Mouse (Mus musculus) gastrocnemius, adult 2 months (tissue): ENCODE results near the gene Sec16b. TPM values are rescaled to one million over a fixed set of nuclear protein-coding genes. Genes with fewer than 3 reads are reported as not detected.

ENCODE experiments used
- DNase-seq: peaks from one replicate; pipeline ENCODE4 v3.0.0; 2022
- H3K27ac ChIP-seq: fragments of 200-600 bp; 2 replicates; pipeline ENCODE4 v1.8.1; 2022; ENCODE audit warnings: mild to moderate bottlenecking
- H3K4me3 ChIP-seq: fragments of 200-600 bp; 2 replicates; pipeline ENCODE4 v1.8.1; 2022; ENCODE audit warnings: mild to moderate bottlenecking, moderate library complexity
- CTCF ChIP-seq: fragments of 200-600 bp; IDR thresholded peaks from 2 replicates; pipeline ENCODE4 v1.8.1; 2022; ENCODE audit warnings: antibody characterized with exemption, mild to moderate bottlenecking, moderate library complexity
- intact Hi-C: fragments of 180-260 bp; cut with DNase I; formaldehyde crosslinking; loops from one replicate; pipeline ENCODE4 v1.15.1; 2025
- total RNA-seq, 2 experiments: library from RNA; stranded (reverse); gene quantifications; 2 replicates each; pipeline ENCODE4 v1.2.3; 2021

Sec16b gene
- total RNA-seq, 2 experiments from 2014 or later = 0.66 to 1.1 TPM

DNA sequence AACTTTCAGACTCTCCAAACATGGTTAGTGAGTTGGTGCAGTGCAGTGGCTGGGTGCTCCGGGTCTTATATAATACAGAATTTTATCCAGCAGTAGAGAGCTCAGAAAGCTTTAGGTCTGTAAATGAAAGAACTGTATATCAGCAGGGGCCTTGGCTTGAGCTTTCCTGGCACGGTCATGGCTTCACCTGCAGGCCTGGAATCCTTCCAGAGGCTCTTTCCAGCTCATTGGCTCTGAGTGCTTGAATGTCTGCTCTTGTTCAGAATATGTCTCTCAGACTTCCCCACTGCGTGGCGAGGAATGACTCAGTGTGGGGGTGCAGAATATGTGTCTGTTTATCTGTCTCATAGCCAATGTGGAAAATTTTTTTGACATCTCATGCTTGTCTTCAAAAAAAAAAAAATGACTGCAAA, 11.6 kb downstream of the Sec16b start:
- DNase-seq = peak; percentile 34
- no peak for TF ChIP-seq CTCF
- intact Hi-C loops = no loop called here
- H3K27ac ChIP-seq = 0 out of 2 replicates have a peak overlapping the region, but pooled peaks have one; percentile 6
- no peak overlapping the region for H3K4me3 ChIP-seq

DNA sequence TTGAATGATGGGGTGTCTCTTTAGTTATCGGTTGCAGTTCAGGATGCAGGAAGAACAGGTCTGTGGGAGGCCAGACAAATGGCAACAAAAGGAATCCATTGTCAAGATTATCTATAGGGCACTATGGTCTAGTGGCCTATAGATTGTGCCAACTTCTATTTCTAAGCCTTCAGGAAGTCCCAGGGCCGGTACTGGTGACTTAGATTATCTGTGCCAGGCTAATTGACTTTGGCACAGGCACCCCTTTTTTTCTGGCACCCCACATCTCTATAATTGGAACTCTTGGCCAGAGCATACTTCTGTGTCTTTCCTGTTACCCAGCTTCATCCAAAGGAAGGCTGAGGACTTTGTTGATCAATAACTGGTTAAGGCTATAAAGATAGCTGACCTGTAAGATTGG, 12.9 kb downstream of the Sec16b start:
- TF ChIP-seq CTCF = no peak
- no peak overlapping the region for H3K4me3 ChIP-seq
- no peak for DNase-seq
- H3K27ac ChIP-seq = no peak overlapping the region
- intact Hi-C loops = no loop called here

DNA sequence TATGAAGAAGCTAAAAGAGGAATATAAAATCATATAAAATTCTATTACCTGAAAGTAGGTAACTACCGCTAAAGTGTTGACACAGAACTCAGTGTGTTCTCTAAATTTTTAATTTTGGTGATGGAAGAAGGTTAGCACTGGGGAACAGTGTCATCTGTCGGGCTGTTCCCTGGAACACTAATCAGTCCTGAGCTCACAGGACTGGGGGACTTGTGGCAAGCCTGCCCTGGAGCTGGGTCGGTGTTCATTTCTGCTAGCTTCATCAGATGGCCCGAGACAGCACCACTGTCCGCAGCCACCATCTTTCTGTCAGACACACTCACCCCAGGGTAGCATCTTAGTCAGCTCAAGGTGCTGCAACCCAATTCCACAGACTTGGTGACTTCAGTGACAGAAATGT, 15.8 kb downstream of the Sec16b start:
- H3K27ac ChIP-seq = no peak overlapping the region
- no peak for DNase-seq
- no peak for TF ChIP-seq CTCF
- intact Hi-C loops = no loop called here
- no peak overlapping the region for H3K4me3 ChIP-seq

- no peak for DNase-seq
- no peak for TF ChIP-seq CTCF
- H3K27ac ChIP-seq = no peak overlapping the region
- intact Hi-C loops = no loop called here
- no peak overlapping the region for H3K4me3 ChIP-seq
These were observed 18.2 kb downstream of the Sec16b start for GRCm38 (mm10) chr1:157524775-157525174.

DNA sequence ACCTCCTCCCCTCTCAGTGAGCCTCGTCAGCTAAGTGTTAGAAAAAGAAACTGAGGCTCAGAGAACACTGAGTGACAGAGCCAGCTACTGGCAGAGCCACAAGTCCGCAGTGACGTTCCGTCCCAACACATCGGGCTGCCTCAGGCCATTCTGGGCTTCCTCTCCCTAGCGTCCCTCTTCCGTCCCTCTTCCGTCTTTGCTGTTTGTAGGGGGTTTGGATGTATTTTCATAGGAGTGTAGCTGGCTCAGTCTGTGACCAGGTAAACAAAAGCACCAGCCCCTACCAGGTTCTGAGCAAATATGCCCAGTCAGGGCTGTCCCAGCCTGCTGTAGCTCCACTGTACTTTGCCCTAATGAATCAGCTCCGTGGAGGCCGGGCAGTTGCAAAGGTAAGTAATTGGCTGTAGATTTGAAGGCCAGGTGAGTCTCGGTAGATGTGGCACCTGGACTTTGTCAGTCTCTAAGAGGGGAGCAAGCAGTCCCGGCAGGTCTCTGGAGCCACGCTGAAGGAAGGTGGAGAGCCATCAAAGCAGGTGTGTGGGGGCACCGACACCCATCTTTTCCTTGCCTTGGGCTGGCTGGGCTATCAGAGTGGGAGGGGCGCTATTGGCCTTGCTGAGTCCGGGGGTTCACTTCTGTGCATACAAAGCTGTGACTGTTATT, 19.3 kb downstream of the Sec16b start:
- DNase-seq = no peak
- Histone ChIP-seq H3K4me3 (no peak overlapping the region), H3K27ac (no peak overlapping the region)
- intact Hi-C loops = no loop called here
- TF ChIP-seq CTCF = no peak

DNA sequence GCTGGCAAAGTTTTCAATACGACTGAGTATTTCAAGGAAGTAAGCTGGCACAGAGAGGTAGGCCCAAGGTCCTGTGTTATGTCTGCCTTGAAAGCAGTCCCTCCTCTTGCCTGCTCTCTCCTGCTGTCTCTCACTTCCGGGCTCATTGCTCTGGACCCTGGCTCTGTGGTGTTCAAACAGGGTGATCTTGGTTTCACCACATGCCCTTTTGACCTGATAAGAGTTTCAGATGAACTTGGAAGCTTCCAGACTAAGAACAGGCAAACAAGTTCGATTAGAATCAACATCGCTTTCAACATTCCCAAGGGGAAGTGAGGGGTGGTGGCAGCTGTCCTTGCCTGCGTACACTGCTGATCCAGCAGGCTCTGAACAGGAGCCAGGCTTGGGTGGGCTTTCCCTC, 20.1 kb downstream of the Sec16b start:
- H3K4me3 ChIP-seq = no peak overlapping the region
- intact Hi-C loops = no loop called here
- DNase-seq = no peak
- no peak for TF ChIP-seq CTCF
- H3K27ac ChIP-seq = no peak overlapping the region

GRCm38 (mm10) chr1:157532826-157533460, 26.4 kb downstream of the Sec16b start:
- DNase-seq = no peak
- intact Hi-C loops = loop anchor here (10.0 kb wide), 2 partner anchors 238 to 448 kb away; no protein-coding TSS in a partner anchor
- Histone ChIP-seq H3K4me3 (no peak overlapping the region), H3K27ac (no peak overlapping the region)
- no peak for TF ChIP-seq CTCF

DNA sequence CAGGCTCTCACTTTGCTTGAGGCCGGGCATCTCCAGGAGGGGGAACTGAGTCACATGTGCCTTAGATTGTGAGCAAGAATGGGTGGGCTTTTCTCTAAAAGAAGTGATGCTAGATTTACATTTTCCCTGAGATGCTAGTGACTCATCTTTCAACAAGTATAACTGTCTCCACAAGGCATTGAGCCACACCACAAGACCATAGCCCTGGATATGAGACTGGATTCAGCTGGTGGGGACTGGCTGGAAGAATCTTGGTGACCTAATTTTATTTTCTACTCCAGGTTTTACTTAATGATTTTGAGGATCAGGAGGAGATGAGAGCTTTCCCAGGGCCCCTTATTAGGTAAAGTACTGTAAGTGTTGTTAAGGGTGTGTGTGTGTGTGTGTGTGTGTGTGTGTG, 29.0 kb downstream of the Sec16b start:
- intact Hi-C loops = loop anchor here (10.0 kb wide), 2 partner anchors 241 to 451 kb away; no protein-coding TSS in a partner anchor
- no peak for DNase-seq
- TF ChIP-seq CTCF = no peak
- Histone ChIP-seq H3K4me3 (no peak overlapping the region), H3K27ac (no peak overlapping the region)

DNA sequence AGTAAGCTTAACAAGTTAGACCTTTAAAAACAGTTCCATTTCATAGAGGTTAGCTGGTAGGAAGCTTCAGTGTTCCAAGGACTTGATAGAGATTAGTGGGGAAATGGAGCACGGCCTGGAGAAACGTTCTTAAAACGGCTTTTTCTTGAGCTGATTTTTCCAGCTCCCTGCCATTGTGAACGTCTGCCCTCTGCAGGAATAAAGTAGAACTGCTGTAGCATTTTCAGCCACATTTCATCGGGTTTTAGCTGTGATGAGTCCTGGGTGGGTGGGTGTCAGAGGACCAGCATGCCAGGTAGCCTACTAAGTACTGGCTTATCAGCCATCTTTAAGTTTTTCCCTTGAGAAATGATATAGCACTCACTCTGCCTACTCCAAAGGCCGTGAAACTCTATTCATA, 29.9 kb downstream of the Sec16b start:
- TF ChIP-seq CTCF = peak; percentile 79
- no peak for DNase-seq
- H3K27ac ChIP-seq = peak overlapping the region; percentile 13; the same call in 1 of the 2 replicates
- H3K4me3 ChIP-seq = peak overlapping the region; percentile 53
- intact Hi-C loops = loop anchor here (10.0 kb wide), 2 partner anchors 242 to 452 kb away; no protein-coding TSS in a partner anchor

- no peak overlapping the region for H3K27ac ChIP-seq
- peak; percentile 59 for TF ChIP-seq CTCF
- DNase-seq = peak; percentile 51
- intact Hi-C loops = loop anchor here (10.0 kb wide), 2 partner anchors 243 to 453 kb away; no protein-coding TSS in a partner anchor
- no peak overlapping the region for H3K4me3 ChIP-seq
These were observed 31.1 kb downstream of the Sec16b start for GRCm38 (mm10) chr1:157537636-157538035.

GRCm38 (mm10) chr1:157545056-157545455, 38.5 kb downstream of the Sec16b start:
- Histone ChIP-seq H3K27ac (no peak overlapping the region), H3K4me3 (no peak overlapping the region)
- DNase-seq = no peak
- TF ChIP-seq CTCF = no peak
- intact Hi-C loops = no loop called here

DNA sequence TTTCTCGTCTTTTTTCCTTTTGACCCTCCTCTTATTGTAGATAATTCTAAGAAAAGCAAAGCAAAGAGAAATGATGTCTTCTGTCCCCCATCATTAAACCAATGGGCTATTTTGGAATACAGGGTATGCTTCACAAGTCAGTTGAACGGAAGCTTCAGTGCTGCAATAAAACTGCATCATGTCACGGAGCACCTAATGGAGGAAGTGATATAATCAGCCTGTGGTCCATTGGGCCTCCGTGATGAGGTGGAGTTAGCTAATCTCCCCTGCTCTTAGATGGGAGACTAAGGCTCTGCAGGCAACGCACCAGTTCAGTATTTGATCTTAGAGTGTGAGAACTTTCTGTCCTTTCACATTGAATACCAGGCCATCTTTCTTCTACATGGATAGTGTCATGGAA, 41.1 kb downstream of the Sec16b start:
- H3K4me3 ChIP-seq = no peak overlapping the region

GRCm38 (mm10) chr1:157549721-157550120, 43.2 kb downstream of the Sec16b start:
- intact Hi-C loops = loop anchor here (5.0 kb wide), 1 partner anchor 1103 kb away; no protein-coding TSS in a partner anchor
- H3K27ac ChIP-seq = no peak overlapping the region
- TF ChIP-seq CTCF = no peak
- no peak overlapping the region for H3K4me3 ChIP-seq
- no peak for DNase-seq

More for the DNA sequence above, 41.1 kb downstream of the Sec16b start:
- no peak for DNase-seq
- intact Hi-C loops = no loop called here
- no peak for TF ChIP-seq CTCF
- no peak overlapping the region for H3K27ac ChIP-seq
